Mouse (Mus musculus): ENCODE data around the gene Gpr107.

DNA sequence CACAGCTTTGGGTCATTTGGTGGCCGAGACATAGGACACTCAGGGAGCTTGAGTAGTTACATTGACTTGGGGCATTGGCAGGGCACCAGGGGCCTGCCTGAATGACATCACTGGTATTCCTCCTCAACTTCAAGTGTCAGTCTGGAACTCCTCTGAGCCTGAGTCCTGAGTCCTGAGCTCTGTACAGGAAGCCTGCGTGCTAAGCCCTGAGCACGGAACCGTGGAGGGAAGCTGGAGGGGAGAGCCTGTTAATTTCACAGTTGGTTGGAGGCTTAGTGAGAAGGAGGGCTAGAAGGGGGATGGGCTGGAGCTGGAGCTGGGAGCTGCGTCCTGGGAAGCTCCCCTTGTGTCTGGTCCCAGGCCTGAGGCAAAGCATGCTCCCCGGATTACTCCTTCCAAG is 115.3 kb downstream of the Gpr107 start:
- TF ChIP-seq SMC3 (IDR thresholded peaks at IDR 0.05; ENCODE audit: low read depth, low read length) = no peak
- TF ChIP-seq ZC3H11A (IDR thresholded peaks at IDR 0.05; ENCODE audit: low read depth, low read length) = no peak
- no peak for TF ChIP-seq GATA1 (IDR thresholded peaks at IDR 0.05; ENCODE audit: low read depth, low read length)
- TF ChIP-seq UBTF (IDR thresholded peaks at IDR 0.05; ENCODE audit: borderline replicate concordance, insufficient read depth, low read depth, low read length) = no peak
- no peak for TF ChIP-seq POLR2A (IDR thresholded peaks at IDR 0.05; ENCODE audit: control insufficient read depth in 1 of 2, insufficient read depth in 1 of 2, low read depth in 1 of 2, low read length in 2 of 2, poor library complexity in 1 of 2)
- TF ChIP-seq CTCF (IDR thresholded peaks at IDR 0.05 in 2 of 3, conservative IDR thresholded peaks at IDR 0.05 in 1 of 3; ENCODE audit: control insufficient read depth in 1 of 3, insufficient read depth in 1 of 3, low read depth in 2 of 3, low read length in 3 of 3, poor library complexity in 1 of 3, severe bottlenecking in 1 of 3) = no peak
- no peak for TF ChIP-seq SIN3A (IDR thresholded peaks at IDR 0.05; ENCODE audit: low read length)
- no peak for TF ChIP-seq KAT2A (conservative IDR thresholded peaks at IDR 0.05; ENCODE audit: low read depth, low read length)
- no peak for TF ChIP-seq BHLHE40 (IDR thresholded peaks at IDR 0.05; ENCODE audit: borderline replicate concordance, low read depth, low read length)
- no peak for TF ChIP-seq MAFK (IDR thresholded peaks at IDR 0.05; ENCODE audit: borderline replicate concordance, low read depth, low read length)
- no peak for TF ChIP-seq USF1 (IDR thresholded peaks at IDR 0.05; ENCODE audit: low read depth, low read length)
